In genomic region chr17:34003426-34003825, GRCm38 (mm10) we compare ENCODE assay signal across 10 mouse cellular contexts. TPM values are rescaled to one million over a fixed set of nuclear protein-coding genes. Genes with fewer than 3 reads are reported as not detected.
DNase-seq lines count a peak whose midpoint lies in the region; ATAC-seq and TF ChIP-seq lines count a peak whose summit lies in the region.
"Had no signal": no experiment of that assay in that cellular context is flagged by ENCODE, and none has a peak within 500 bp of the region (broad histone marks: within the 10 kb centered on the region; RNA-seq: fewer than 3 reads in every experiment).

No protein-coding gene starts in this region.

- peak; percentile 56 for DNase-seq in adrenal gland, postnatal 10 days
- DNase-seq in adrenal gland, adult 2 months = no peak
- DNase-seq in kidney, postnatal 0 days (ENCODE audit: low spot score) = no peak
- no peak for DNase-seq in CH12.LX (ENCODE audit: extremely low read depth)
- peak; percentile 50 for DNase-seq in hindbrain, postnatal 0 days (ENCODE audit: low spot score)
- peak; percentile 67 for DNase-seq in thymus, postnatal 0 days (ENCODE audit: low spot score)
- DNase-seq in left cerebral cortex, adult 8-10 months (ENCODE audit: low spot score in 2 of 2) = no peak

- no peaks in the 10 kb centered on the region for H3K9me3 ChIP-seq in kidney, postnatal 0 days (replicated peaks; ENCODE audit: low read length)
- no peaks in the 10 kb centered on the region for H3K9me3 ChIP-seq in kidney, embryonic 14.5 days (ENCODE audit: control insufficient read depth, low read length)
- peaks cover 5% of the 10 kb centered on the region for H3K9me3 ChIP-seq in CH12.LX (replicated peaks; ENCODE audit: low read length)
- H3K9me3 ChIP-seq in hindbrain, postnatal 0 days (ENCODE audit: low read length) = no peaks in the 10 kb centered on the region
- H3K9me3 ChIP-seq: limb, embryonic 12.5 days had no signal

- TF ChIP-seq RAD21 in CH12.LX (IDR thresholded peaks at IDR 0.05; ENCODE audit: low read depth, low read length) = peak; percentile 21

- no peak for TF ChIP-seq EP300 in CH12.LX (IDR thresholded peaks at IDR 0.05; ENCODE audit: low read length)

- peaks cover 12% of the 10 kb centered on the region for H3K79me2 ChIP-seq in CH12.LX (replicated peaks; ENCODE audit: control insufficient read depth, extremely low read depth, insufficient read depth, poor library complexity, severe bottlenecking)

- H3K4me3 ChIP-seq in kidney, postnatal 0 days (replicated peaks; ENCODE audit: low read depth, low read length) = no peak overlapping the region
- no peak overlapping the region for H3K4me3 ChIP-seq in kidney, embryonic 14.5 days (ENCODE audit: low read length)
- no peak overlapping the region for H3K4me3 ChIP-seq in CH12.LX (replicated peaks in 1 of 3; ENCODE audit: low read depth in 2 of 3, low read length in 2 of 3, poor library complexity in 1 of 3)
- no peak overlapping the region for H3K4me3 ChIP-seq in hindbrain, postnatal 0 days (ENCODE audit: low read length)
- H3K4me3 ChIP-seq: embryonic facial prominence, embryonic 15.5 days; limb, embryonic 12.5 days had no signal

- no peaks in the 10 kb centered on the region for H3K36me3 ChIP-seq in kidney, postnatal 0 days (ENCODE audit: insufficient read depth, low read length)
- no peaks in the 10 kb centered on the region for H3K36me3 ChIP-seq in kidney, embryonic 14.5 days (ENCODE audit: control insufficient read depth, insufficient read depth, low read length)
- peaks cover 5% of the 10 kb centered on the region in 2 experiments for H3K36me3 ChIP-seq in CH12.LX (replicated peaks in 1 of 2; ENCODE audit: control insufficient read depth in 1 of 2, insufficient read depth in 1 of 2, low read length in 1 of 2)
- no peaks in the 10 kb centered on the region for H3K36me3 ChIP-seq in hindbrain, postnatal 0 days (ENCODE audit: insufficient read depth, low read length)
- H3K36me3 ChIP-seq: embryonic facial prominence, embryonic 15.5 days; limb, embryonic 12.5 days had no signal

- dilution Hi-C loops in CH12.LX (cut with MboI; ENCODE audit: extremely low pct_ligation_motif_present, extremely low pct_unique_long_range_greater_than_20kb, low sequenced_read_pairs) = no loop called here

- no peak overlapping the region for H3K4me2 ChIP-seq in kidney, postnatal 0 days (ENCODE audit: low read length)
- H3K4me2 ChIP-seq in kidney, embryonic 14.5 days (replicated peaks; ENCODE audit: low read depth, low read length) = no peak overlapping the region
- no peak overlapping the region for H3K4me2 ChIP-seq in CH12.LX (ENCODE audit: insufficient read depth, low read depth, poor library complexity, severe bottlenecking)
- no peak overlapping the region for H3K4me2 ChIP-seq in hindbrain, postnatal 0 days (ENCODE audit: low read depth, low read length)
- H3K4me2 ChIP-seq: embryonic facial prominence, embryonic 15.5 days; limb, embryonic 12.5 days had no signal

- TF ChIP-seq CTCF in kidney, postnatal 0 days (IDR thresholded peaks at IDR 0.05; ENCODE audit: low read depth) = peak; percentile 83
- TF ChIP-seq CTCF in CH12.LX (conservative IDR thresholded peaks at IDR 0.05 in 1 of 2, IDR thresholded peaks at IDR 0.05 in 1 of 2; ENCODE audit: low read depth in 2 of 2, low read length in 2 of 2) = peak; percentile 50 to 51; a peak in 3 of 4 replicates
- TF ChIP-seq CTCF in hindbrain, postnatal 0 days (IDR thresholded peaks at IDR 0.05; ENCODE audit: low read depth) = peak; percentile 84

- in situ Hi-C loops in CH12.LX (cut with MboI; ENCODE audit: low pct_ligation_motif_present, low pct_unique_long_range_greater_than_20kb, low sequenced_read_pairs) = loop anchor here (5.0 kb wide), 1 partner anchor 1259 kb away; the partner anchor contains the start of gene H2-D1

- WGBS in kidney, postnatal 0 days = 5% methylated on average over 5 of the region's 5 CpGs
- 6% methylated on average over 5 of the region's 5 CpGs for WGBS in kidney, embryonic 14.5 days
- WGBS in hindbrain, postnatal 0 days = 6% methylated on average over 5 of the region's 5 CpGs

- no peaks in the 10 kb centered on the region for H3K27me3 ChIP-seq in kidney, postnatal 0 days (ENCODE audit: insufficient read depth, low read length)
- H3K27me3 ChIP-seq in kidney, embryonic 14.5 days (ENCODE audit: control insufficient read depth, insufficient read depth, low read length) = peaks cover 19% of the 10 kb centered on the region
- no peaks in the 10 kb centered on the region for H3K27me3 ChIP-seq in CH12.LX (replicated peaks)
- H3K27me3 ChIP-seq in hindbrain, postnatal 0 days (ENCODE audit: insufficient read depth, low read length) = no peaks in the 10 kb centered on the region; the same call in 1 of the 2 replicates

- no peak overlapping the region for H3K27ac ChIP-seq in kidney, postnatal 0 days
- no peak overlapping the region for H3K27ac ChIP-seq in kidney, embryonic 14.5 days (ENCODE audit: low read depth, low read length)
- H3K27ac ChIP-seq in CH12.LX (ENCODE audit: insufficient read depth, low read depth) = no peak overlapping the region
- H3K27ac ChIP-seq in hindbrain, postnatal 0 days = no peak overlapping the region
- H3K27ac ChIP-seq: embryonic facial prominence, embryonic 15.5 days; limb, embryonic 12.5 days had no signal

- no peak for ATAC-seq in kidney, postnatal 0 days (replicated peaks; ENCODE audit: low FRiP score, low read depth)
- ATAC-seq in kidney, embryonic 14.5 days (ENCODE audit: low FRiP score, low TSS enrichment) = no peak
- ATAC-seq in hindbrain, postnatal 0 days = no peak

- no peak for TF ChIP-seq POLR2A in CH12.LX (IDR thresholded peaks at IDR 0.05; ENCODE audit: low read depth, low read length)

- no peak overlapping the region for H3K9ac ChIP-seq in kidney, postnatal 0 days (ENCODE audit: low read depth, low read length)
- no peak overlapping the region for H3K9ac ChIP-seq in kidney, embryonic 14.5 days (ENCODE audit: low read depth, low read length)
- H3K9ac ChIP-seq in CH12.LX (ENCODE audit: insufficient read depth, low read depth) = no peak overlapping the region
- H3K9ac ChIP-seq in hindbrain, postnatal 0 days (replicated peaks; ENCODE audit: low read length) = no peak overlapping the region
- H3K9ac ChIP-seq: embryonic facial prominence, embryonic 15.5 days; limb, embryonic 12.5 days had no signal

- H3K4me1 ChIP-seq in kidney, postnatal 0 days (replicated peaks; ENCODE audit: insufficient read depth, low read length) = no peaks in the 10 kb centered on the region
- no peaks in the 10 kb centered on the region for H3K4me1 ChIP-seq in kidney, embryonic 14.5 days (ENCODE audit: control insufficient read depth, insufficient read depth, low read length)
- peaks cover 4 to 7% of the 10 kb centered on the region in 2 experiments; a peak in 1 of 4 replicates for H3K4me1 ChIP-seq in CH12.LX (ENCODE audit: control insufficient read depth in 1 of 2, insufficient read depth in 2 of 2)
- no peaks in the 10 kb centered on the region for H3K4me1 ChIP-seq in hindbrain, postnatal 0 days (ENCODE audit: insufficient read depth, low read length)

RNA-seq across cellular contexts. Expression of gene H2-K1, which starts 3.3 kb away (rescaled TPM):
- 100 to 1,000 TPM; 204 to 217 TPM for total RNA-seq in adrenal gland, postnatal 10 days (2021)
- 100 to 1,000 TPM; 577 to 669 TPM for total RNA-seq in adrenal gland, adult 2 months (2021)
- 2,584 and 2,844 TPM in 2 replicates for polyA plus RNA-seq in adrenal gland, adult 2 months (2012; rRNA removed)
- 76.0 and 82.2 TPM in 2 replicates for polyA plus RNA-seq in kidney, postnatal 0 days (2015; fragmentation: Nextera tagmentation; extraction: Ambion mirVana)
- polyA plus RNA-seq in kidney, embryonic 14.5 days (2014; fragmentation: Nextera tagmentation; extraction: Ambion mirVana) = 11.2 and 18.8 TPM in 2 replicates
- total RNA-seq in CH12.LX (2012; rRNA removed) = 1,488 and 1,753 TPM in 2 replicates
- total RNA-seq in CH12.LX (2014; rRNA removed) = 1,386 and 1,734 TPM in 2 replicates
- polyA plus RNA-seq in CH12.LX (2012; ENCODE audit: insufficient read length, low read depth) = 2,472 and 2,496 TPM in 2 replicates
- 21.6 and 33.2 TPM in 2 replicates for total RNA-seq in hindbrain, postnatal 0 days (2014; rRNA removed)
- polyA plus RNA-seq in hindbrain, postnatal 0 days (2015; fragmentation: Nextera tagmentation; extraction: Ambion mirVana) = 23.9 and 26.2 TPM in 2 replicates
- polyA plus RNA-seq in thymus, postnatal 0 days (2015; fragmentation: Nextera tagmentation; extraction: Ambion mirVana) = 528 and 569 TPM in 2 replicates
- 10 to 100 TPM; 31.2 to 66.9 (median 50.2) TPM for total RNA-seq in left cerebral cortex, adult 8-10 months (2022)

RNA-seq across cellular contexts. Expression of gene Ring1, which starts 21.1 kb away (rescaled TPM):
- total RNA-seq in adrenal gland, postnatal 10 days (2021) = 10 to 100 TPM; 29.8 to 36.5 TPM
- 10 to 100 TPM; 41.4 to 57.0 TPM for total RNA-seq in adrenal gland, adult 2 months (2021)
- polyA plus RNA-seq in adrenal gland, adult 2 months (2012; rRNA removed) = 70.0 and 92.4 TPM in 2 replicates
- polyA plus RNA-seq in kidney, postnatal 0 days (2015; fragmentation: Nextera tagmentation; extraction: Ambion mirVana) = 17.9 and 23.3 TPM in 2 replicates
- 5.5 and 12.4 TPM in 2 replicates for polyA plus RNA-seq in kidney, embryonic 14.5 days (2014; fragmentation: Nextera tagmentation; extraction: Ambion mirVana)
- total RNA-seq in CH12.LX (2012; rRNA removed) (8.6 and 11.9 TPM in 2 replicates), CH12.LX (2014; rRNA removed) (11.5 and 13.7 TPM in 2 replicates)
- 18.0 and 23.1 TPM in 2 replicates for polyA plus RNA-seq in CH12.LX (2012; ENCODE audit: insufficient read length, low read depth)
- total RNA-seq in hindbrain, postnatal 0 days (2014; rRNA removed) = 19.1 and 22.1 TPM in 2 replicates
- 19.2 and 20.0 TPM in 2 replicates for polyA plus RNA-seq in hindbrain, postnatal 0 days (2015; fragmentation: Nextera tagmentation; extraction: Ambion mirVana)
- polyA plus RNA-seq in thymus, postnatal 0 days (2015; fragmentation: Nextera tagmentation; extraction: Ambion mirVana) = 14.5 and 20.9 TPM in 2 replicates
- total RNA-seq in left cerebral cortex, adult 8-10 months (2022) = 10 to 100 TPM; 31.4 to 43.5 (median 36.1) TPM

RNA-seq across cellular contexts. Expression of gene H2-Ke6, which starts 24.4 kb away (rescaled TPM):
- 100 to 1,000 TPM; 184 to 194 TPM for total RNA-seq in adrenal gland, postnatal 10 days (2021)
- total RNA-seq in adrenal gland, adult 2 months (2021) = 100 to 1,000 TPM; 252 to 263 TPM
- 362 and 465 TPM in 2 replicates for polyA plus RNA-seq in adrenal gland, adult 2 months (2012; rRNA removed)
- polyA plus RNA-seq in kidney, postnatal 0 days (2015; fragmentation: Nextera tagmentation; extraction: Ambion mirVana) = 64.9 and 65.7 TPM in 2 replicates
- polyA plus RNA-seq in kidney, embryonic 14.5 days (2014; fragmentation: Nextera tagmentation; extraction: Ambion mirVana) = 46.0 and 53.0 TPM in 2 replicates
- total RNA-seq in CH12.LX (2012; rRNA removed) (44.8 and 47.1 TPM in 2 replicates), CH12.LX (2014; rRNA removed) (20.4 and 20.8 TPM in 2 replicates)
- 31.7 and 34.5 TPM in 2 replicates for polyA plus RNA-seq in CH12.LX (2012; ENCODE audit: insufficient read length, low read depth)
- total RNA-seq in hindbrain, postnatal 0 days (2014; rRNA removed) = 78.3 and 87.4 TPM in 2 replicates
- 74.9 and 78.9 TPM in 2 replicates for polyA plus RNA-seq in hindbrain, postnatal 0 days (2015; fragmentation: Nextera tagmentation; extraction: Ambion mirVana)
- 77.4 and 82.2 TPM in 2 replicates for polyA plus RNA-seq in thymus, postnatal 0 days (2015; fragmentation: Nextera tagmentation; extraction: Ambion mirVana)
- 10 to 100 TPM; 45.6 to 50.2 (median 46.4) TPM for total RNA-seq in left cerebral cortex, adult 8-10 months (2022)

RNA-seq across cellular contexts. Expression of gene Slc39a7, which starts 28.1 kb away (rescaled TPM):
- total RNA-seq in adrenal gland, postnatal 10 days (2021) = 100 to 1,000 TPM; 115 to 140 TPM
- 100 to 1,000 TPM; 156 to 217 TPM for total RNA-seq in adrenal gland, adult 2 months (2021)
- polyA plus RNA-seq in adrenal gland, adult 2 months (2012; rRNA removed) = 291 and 321 TPM in 2 replicates
- 149 and 165 TPM in 2 replicates for polyA plus RNA-seq in kidney, postnatal 0 days (2015; fragmentation: Nextera tagmentation; extraction: Ambion mirVana)
- polyA plus RNA-seq in kidney, embryonic 14.5 days (2014; fragmentation: Nextera tagmentation; extraction: Ambion mirVana) = 70.3 and 86.0 TPM in 2 replicates
- 116 and 160 TPM in 2 replicates for total RNA-seq in CH12.LX (2012; rRNA removed)
- total RNA-seq in CH12.LX (2014; rRNA removed) = 96.8 and 97.2 TPM in 2 replicates
- polyA plus RNA-seq in CH12.LX (2012; ENCODE audit: insufficient read length, low read depth) = 105 and 108 TPM in 2 replicates
- 188 and 250 TPM in 2 replicates for total RNA-seq in hindbrain, postnatal 0 days (2014; rRNA removed)
- polyA plus RNA-seq in hindbrain, postnatal 0 days (2015; fragmentation: Nextera tagmentation; extraction: Ambion mirVana) = 148 and 150 TPM in 2 replicates
- polyA plus RNA-seq in thymus, postnatal 0 days (2015; fragmentation: Nextera tagmentation; extraction: Ambion mirVana) = 90.5 and 96.5 TPM in 2 replicates
- total RNA-seq in left cerebral cortex, adult 8-10 months (2022) = 10 to 100 TPM; 91.2 to 98.6 (median 95.0) TPM

RNA-seq across cellular contexts. Expression of gene Rxrb, which starts 28.2 kb away (rescaled TPM):
- 10 to 100 TPM; 62.3 to 76.1 TPM for total RNA-seq in adrenal gland, postnatal 10 days (2021)
- total RNA-seq in adrenal gland, adult 2 months (2021) = 10 to 100 TPM; 47.5 to 54.9 TPM
- polyA plus RNA-seq in adrenal gland, adult 2 months (2012; rRNA removed) = 150 and 161 TPM in 2 replicates
- 42.3 and 46.1 TPM in 2 replicates for polyA plus RNA-seq in kidney, postnatal 0 days (2015; fragmentation: Nextera tagmentation; extraction: Ambion mirVana)
- 22.2 and 28.0 TPM in 2 replicates for polyA plus RNA-seq in kidney, embryonic 14.5 days (2014; fragmentation: Nextera tagmentation; extraction: Ambion mirVana)
- total RNA-seq in CH12.LX (2012; rRNA removed) (42.7 and 47.7 TPM in 2 replicates), CH12.LX (2014; rRNA removed) (27.0 and 27.4 TPM in 2 replicates)
- 36.9 and 41.4 TPM in 2 replicates for polyA plus RNA-seq in CH12.LX (2012; ENCODE audit: insufficient read length, low read depth)
- total RNA-seq in hindbrain, postnatal 0 days (2014; rRNA removed) = 51.5 and 64.8 TPM in 2 replicates
- 48.7 and 49.2 TPM in 2 replicates for polyA plus RNA-seq in hindbrain, postnatal 0 days (2015; fragmentation: Nextera tagmentation; extraction: Ambion mirVana)
- polyA plus RNA-seq in thymus, postnatal 0 days (2015; fragmentation: Nextera tagmentation; extraction: Ambion mirVana) = 47.1 and 48.9 TPM in 2 replicates
- total RNA-seq in left cerebral cortex, adult 8-10 months (2022) = 10 to 100 TPM; 72.8 to 87.6 (median 78.1) TPM

Comparison
In these comparisons a context has a peak if more than half of its experiments do, and no peak if none do; other contexts are left out.
1. DNase-seq: peak in adrenal gland, postnatal 10 days (single experiment), hindbrain, postnatal 0 days (single experiment) and thymus, postnatal 0 days (single experiment); none in adrenal gland, adult 2 months (single experiment), kidney, postnatal 0 days (single experiment), CH12.LX (single experiment) and left cerebral cortex, adult 8-10 months (0 of 2).
2. Peak in every context shown above with its lines, with median percentiles within 50 percentile points of each other: CTCF ChIP-seq.